Mouse (Mus musculus) olfactory bulb, adult 2 months (tissue): Measurements from ENCODE around the gene Glrx5. TPM values are rescaled to one million over a fixed set of nuclear protein-coding genes. Genes with fewer than 3 reads are reported as not detected.

Experiments
- H3K27ac ChIP-seq: fragments of 200-500 bp; 2 replicates; pipeline ENCODE4 v1.5.1; 2012; ENCODE audit warnings: low read depth, low read length; ENCODE audit not compliant: insufficient read depth
- H3K4me1 ChIP-seq: fragments of 200-500 bp; 2 replicates; pipeline ENCODE4 v1.6.1; 2012; ENCODE audit warnings: low read length; ENCODE audit not compliant: control insufficient read depth, insufficient read depth
- H3K4me3 ChIP-seq: fragments of 200-500 bp; 2 replicates; pipeline ENCODE4 v1.5.1; 2012; ENCODE audit warnings: mild to moderate bottlenecking, low read depth, low read length, moderate library complexity; ENCODE audit not compliant: insufficient read depth
- CTCF ChIP-seq: fragments of 200-500 bp; IDR thresholded peaks from 2 replicates; pipeline ENCODE4 v1.5.1; 2012; ENCODE audit warnings: low read depth, mild to moderate bottlenecking, low read length, moderate library complexity; ENCODE audit not compliant: insufficient read depth
- POLR2A ChIP-seq: fragments of 200-500 bp; IDR thresholded peaks from 2 replicates; pipeline ENCODE4 v1.6.1; 2012; ENCODE audit warnings: mild to moderate bottlenecking, low read depth, low read length, moderate library complexity; ENCODE audit not compliant: insufficient read depth
- WGBS: fragments of 180-500 bp; shearing (Covaris S2); methylation state at CpG from one replicate; pipeline ENCODE4 v1.1.7; 2018; 5-methylcytosine and 5-hydroxymethylcytosine counted together
- polyA plus RNA-seq: library from polyadenylated mRNA; stranded (reverse); fragments of >200 nt; gene quantifications from 2 replicates; pipeline ENCODE4 v1.2.4, GENCODE M21; 2012; ENCODE audit warnings: low replicate concordance; ENCODE audit not compliant: missing spikeins, insufficient read depth, insufficient read length

Glrx5 gene
- polyA plus RNA-seq, 1 experiment = not detected

- TF ChIP-seq CTCF (no peak), POLR2A (no peak)
- H3K4me1 ChIP-seq = no peaks in the 10 kb centered on the region
- 80% methylated on average over 5 of the region's 5 CpGs for WGBS
- H3K4me3 ChIP-seq = no peak overlapping the region
- no peak overlapping the region for H3K27ac ChIP-seq
Measured at GRCm38 (mm10) chr12:105084171-105084570, 51.7 kb downstream of the Glrx5 start.

- H3K27ac ChIP-seq = no peak overlapping the region
- WGBS = 73% methylated on average over 6 of the region's 6 CpGs
- TF ChIP-seq POLR2A (no peak), CTCF (no peak)
- no peak overlapping the region for H3K4me3 ChIP-seq
- no peaks in the 10 kb centered on the region for H3K4me1 ChIP-seq
Measured at GRCm38 (mm10) chr12:105084816-105085215, 52.3 kb downstream of the Glrx5 start.

GRCm38 (mm10) chr12:105085296-105085695, 52.8 kb downstream of the Glrx5 start:
- 80% methylated on average over 12 of the region's 12 CpGs for WGBS
- H3K4me1 ChIP-seq = no peaks in the 10 kb centered on the region
- TF ChIP-seq POLR2A (no peak), CTCF (no peak)
- H3K4me3 ChIP-seq = no peak overlapping the region
- H3K27ac ChIP-seq = no peak overlapping the region

GRCm38 (mm10) chr12:105086781-105087180, 54.3 kb downstream of the Glrx5 start:
- Histone ChIP-seq H3K4me3 (no peak overlapping the region), H3K27ac (no peak overlapping the region), H3K4me1 (0 out of 2 replicates have a peak, but pooled peaks cover 2% of the 10 kb centered on the region)
- TF ChIP-seq POLR2A (no peak), CTCF (no peak)
- WGBS = 97% methylated on average over 6 of the region's 6 CpGs

- no peak for TF ChIP-seq POLR2A
- TF ChIP-seq CTCF = no peak
- Histone ChIP-seq H3K4me1 (0 out of 2 replicates have a peak, but pooled peaks cover 3% of the 10 kb centered on the region), H3K27ac (no peak overlapping the region), H3K4me3 (no peak overlapping the region)
- WGBS = 87% methylated on average over 3 of the region's 3 CpGs
Measured at GRCm38 (mm10) chr12:105087353-105087752, 54.9 kb downstream of the Glrx5 start.

- WGBS = 67% methylated on average over 5 of the region's 5 CpGs
- Histone ChIP-seq H3K27ac (no peak overlapping the region), H3K4me1 (peaks cover 12% of the 10 kb centered on the region), H3K4me3 (no peak overlapping the region)
- TF ChIP-seq CTCF (no peak), POLR2A (no peak)
Measured at GRCm38 (mm10) chr12:105089231-105089630, 56.7 kb downstream of the Glrx5 start.

- 88% methylated on average over 6 of the region's 6 CpGs for WGBS
- no peak overlapping the region for H3K4me3 ChIP-seq
- TF ChIP-seq POLR2A = no peak
- no peak for TF ChIP-seq CTCF
- peaks cover 12% of the 10 kb centered on the region for H3K4me1 ChIP-seq
- no peak overlapping the region for H3K27ac ChIP-seq
Measured at GRCm38 (mm10) chr12:105091604-105092003, 59.1 kb downstream of the Glrx5 start.

Other genes with a start within 250 kb of the Glrx5 start
- not detected in 2 replicates for gene Clmn, start 167.6 kb upstream of the Glrx5 start, polyA plus RNA-seq
- gene Syne3, start 22.9 kb upstream of the Glrx5 start, polyA plus RNA-seq = not detected in 2 replicates
- not detected in 2 replicates for gene Tcl1b2, start 113.3 kb downstream of the Glrx5 start, polyA plus RNA-seq
- gene Tcl1b1, start 127.0 kb downstream of the Glrx5 start, polyA plus RNA-seq = not detected in 2 replicates
- not detected in 2 replicates for gene Tcl1b5, start 143.7 kb downstream of the Glrx5 start, polyA plus RNA-seq
- not detected in 2 replicates for gene Tcl1b3, start 158.4 kb downstream of the Glrx5 start, polyA plus RNA-seq
- not detected in 2 replicates for gene Tcl1b4, start 169.3 kb downstream of the Glrx5 start, polyA plus RNA-seq
- not detected in 2 replicates for gene Tcl1, start 190.1 kb downstream of the Glrx5 start, polyA plus RNA-seq